Mouse (Mus musculus): Measurements from ENCODE around the gene Il1r1. TPM values are rescaled to one million over a fixed set of nuclear protein-coding genes. Genes with fewer than 3 reads are reported as not detected.

Gene Il1r1
- total and polyA plus RNA-seq, 3 experiments: 0.22 TPM; not detected in 2

- Histone ChIP-seq H3K36me3 (replicated peaks) (no peaks in the 10 kb centered on the region), H3K4me3 (ENCODE audit: low read depth, low read length) (no peak overlapping the region; the same call in 1 of the 2 replicates), H3K4me1 (ENCODE audit: insufficient read depth, low read depth, low read length) (peaks cover 98% of the 10 kb centered on the region), H3K27me3 (ENCODE audit: insufficient read depth, low read length) (no peaks in the 10 kb centered on the region), H3K9me3 (replicated peaks) (no peaks in the 10 kb centered on the region)
- ATAC-seq (ENCODE audit: extremely low read depth, insufficient number of reproducible peaks, low FRiP score, poor library complexity, severe bottlenecking): peak; percentile 41
- no peak for DNase-seq (ENCODE audit: low spot score)
- TF ChIP-seq POLR2AphosphoS5 (IDR thresholded peaks at IDR 0.05; ENCODE audit: insufficient replicate concordance, low read depth, low read length) (no peak), TAL1 (conservative IDR thresholded peaks at IDR 0.05; ENCODE audit: low read depth, low read length) (peak; percentile 62; the same call in 1 of the 2 replicates)
Observed at GRCm38 (mm10) chr1:40360969-40361368, 136.1 kb downstream of the Il1r1 start.

- Histone ChIP-seq H3K36me3 (replicated peaks) (no peaks in the 10 kb centered on the region), H3K9me3 (replicated peaks) (no peaks in the 10 kb centered on the region), H3K4me1 (ENCODE audit: insufficient read depth, low read depth, low read length) (peaks cover 96% of the 10 kb centered on the region), H3K27me3 (ENCODE audit: insufficient read depth, low read length) (no peaks in the 10 kb centered on the region), H3K4me3 (ENCODE audit: low read depth, low read length) (peak overlapping the region; percentile 3; the same call in 1 of the 2 replicates)
- ATAC-seq (ENCODE audit: extremely low read depth, insufficient number of reproducible peaks, low FRiP score, poor library complexity, severe bottlenecking) (no peak), DNase-seq (ENCODE audit: low spot score) (no peak)
- TF ChIP-seq GATA1 (IDR thresholded peaks at IDR 0.05; ENCODE audit: borderline replicate concordance, low read length): no peak
- no peak for TF ChIP-seq POLR2AphosphoS5 (IDR thresholded peaks at IDR 0.05; ENCODE audit: insufficient replicate concordance, low read depth, low read length)
- TF ChIP-seq GATA2 (IDR thresholded peaks at IDR 0.05; ENCODE audit: borderline replicate concordance, low read depth, low read length): no peak
- TF ChIP-seq CTCF (IDR thresholded peaks at IDR 0.05; ENCODE audit: low read depth, low read length): no peak
- TF ChIP-seq TAL1 (conservative IDR thresholded peaks at IDR 0.05; ENCODE audit: low read depth, low read length): no peak
Observed at GRCm38 (mm10) chr1:40361596-40361995, 136.7 kb downstream of the Il1r1 start.

GRCm38 (mm10) chr1:40362784-40363183, 137.9 kb downstream of the Il1r1 start:
- Histone ChIP-seq H3K9me3 (replicated peaks) (no peaks in the 10 kb centered on the region), H3K4me1 (ENCODE audit: insufficient read depth, low read depth, low read length) (peaks cover 92% of the 10 kb centered on the region)
- no peak for TF ChIP-seq GATA1 (IDR thresholded peaks at IDR 0.05; ENCODE audit: borderline replicate concordance, low read length)
- TF ChIP-seq GATA2 (IDR thresholded peaks at IDR 0.05; ENCODE audit: borderline replicate concordance, low read depth, low read length): no peak
- TF ChIP-seq CTCF (IDR thresholded peaks at IDR 0.05; ENCODE audit: low read depth, low read length): no peak
- no peak; the same call in 1 of the 2 replicates for TF ChIP-seq TAL1 (conservative IDR thresholded peaks at IDR 0.05; ENCODE audit: low read depth, low read length)
- TF ChIP-seq POLR2AphosphoS5 (IDR thresholded peaks at IDR 0.05; ENCODE audit: insufficient replicate concordance, low read depth, low read length): no peak

More at GRCm38 (mm10) chr1:40362784-40363183, 137.9 kb downstream of the Il1r1 start:
- Histone ChIP-seq H3K27me3 (ENCODE audit: insufficient read depth, low read length) (no peaks in the 10 kb centered on the region), H3K36me3 (replicated peaks) (no peaks in the 10 kb centered on the region), H3K4me3 (ENCODE audit: low read depth, low read length) (no peak overlapping the region)
- ATAC-seq (ENCODE audit: extremely low read depth, insufficient number of reproducible peaks, low FRiP score, poor library complexity, severe bottlenecking): no peak
- no peak for DNase-seq (ENCODE audit: low spot score)

Other genes with a start within 250 kb of the Il1r1 start
- gene Il1r2, start 151.0 kb upstream of the Il1r1 start, total RNA-seq (2014; fragmentation: Nextera tagmentation): not detected in 2 replicates
- 0.49 TPM in 1 of 2 replicates, not detected in the other for gene Il1r2, start 151.0 kb upstream of the Il1r1 start, total RNA-seq (2017)
- not detected in 2 replicates for gene Il1r2, start 151.0 kb upstream of the Il1r1 start, polyA plus RNA-seq (2012)
- 0.83 and 1.2 TPM in 2 replicates for gene Il1rl2, start 99.5 kb downstream of the Il1r1 start, total RNA-seq (2014; fragmentation: Nextera tagmentation)
- gene Il1rl2, start 99.5 kb downstream of the Il1r1 start, total RNA-seq (2017): 0.12 and 0.33 TPM in 2 replicates
- 0.02 TPM in 1 of 2 replicates, not detected in the other for gene Il1rl2, start 99.5 kb downstream of the Il1r1 start, polyA plus RNA-seq (2012)
- 196 TPM in 2 replicates for gene Il1rl1, start 204.5 kb downstream of the Il1r1 start, total RNA-seq (2014; fragmentation: Nextera tagmentation)
- 220 and 231 TPM in 2 replicates for gene Il1rl1, start 204.5 kb downstream of the Il1r1 start, total RNA-seq (2017)
- 6.9 and 10.2 TPM in 2 replicates for gene Il1rl1, start 204.5 kb downstream of the Il1r1 start, polyA plus RNA-seq (2012)
- 0.45 TPM in 1 of 2 replicates, not detected in the other for gene Il18r1, start 240.5 kb downstream of the Il1r1 start, total RNA-seq (2014; fragmentation: Nextera tagmentation)
- gene Il18r1, start 240.5 kb downstream of the Il1r1 start, total RNA-seq (2017): 0.58 and 0.76 TPM in 2 replicates
- not detected in 2 replicates for gene Il18r1, start 240.5 kb downstream of the Il1r1 start, polyA plus RNA-seq (2012)